Mouse (Mus musculus): ENCODE data around the gene Slc36a1.

Gene Slc36a1

GRCm38 (mm10) chr11:55274756-55275155 is 70.6 kb downstream of the Slc36a1 start:
- no peak for DNase-seq (ENCODE audit: low spot score in 2 of 2)

All from right cerebral cortex, postnatal 10 days (tissue).